Mouse (Mus musculus) Muller cell, postnatal 12 days (primary cell): Measurements from ENCODE around the gene 2210016F16Rik.
"Not testable (repeated sequence)": the region's sequence is repeated elsewhere in the genome, so short reads cannot be mapped to it uniquely, and the experiment has no call there.

Experiments used
- DNase-seq: peaks from one replicate; pipeline ENCODE4 v3.0.0-alpha.2; 2015; ENCODE audit errors: inconsistent ontology term

2210016F16Rik gene

GRCm38 (mm10) chr13:58373153-58373470 is 11.9 kb downstream of the 2210016F16Rik start:
- DNase-seq = no peak

GRCm38 (mm10) chr13:58372278-58373152 is 12.5 kb downstream of the 2210016F16Rik start:
- DNase-seq = no peak

- no peak for DNase-seq
Measured at GRCm38 (mm10) chr13:58368835-58369234, 16.2 kb downstream of the 2210016F16Rik start.

GRCm38 (mm10) chr13:58367641-58368040 is 17.4 kb downstream of the 2210016F16Rik start:
- DNase-seq = no peak

GRCm38 (mm10) chr13:58366373-58366772 is 18.7 kb downstream of the 2210016F16Rik start:
- DNase-seq = no peak

- not testable (repeated sequence) for DNase-seq
Measured at GRCm38 (mm10) chr13:58365179-58365578, 19.8 kb downstream of the 2210016F16Rik start.

- DNase-seq = no peak
Measured at GRCm38 (mm10) chr13:58364353-58365175, 20.5 kb downstream of the 2210016F16Rik start.

GRCm38 (mm10) chr13:58359304-58359653 is 25.7 kb downstream of the 2210016F16Rik start:
- no peak for DNase-seq

GRCm38 (mm10) chr13:58358629-58359303 is 26.3 kb downstream of the 2210016F16Rik start, which contains the start of gene Kif27:
Gene Kif27 (minus strand): TSS chr13:58359122.
- peak; percentile 95 for DNase-seq

- DNase-seq = no peak
Measured at GRCm38 (mm10) chr13:58352996-58353395, 32.0 kb downstream of the 2210016F16Rik start.

GRCm38 (mm10) chr13:58350606-58351005 is 34.4 kb downstream of the 2210016F16Rik start:
- no peak for DNase-seq

- no peak for DNase-seq
Measured at GRCm38 (mm10) chr13:58344505-58344904, 40.5 kb downstream of the 2210016F16Rik start.

- DNase-seq = no peak
Measured at GRCm38 (mm10) chr13:58337456-58337855, 47.6 kb downstream of the 2210016F16Rik start.

- peak; percentile 14 for DNase-seq
Measured at GRCm38 (mm10) chr13:58334116-58334515, 50.9 kb downstream of the 2210016F16Rik start.
